Mouse (Mus musculus) E14TG2a.4 (cell line): ENCODE measurements at regions not wholly inside any gene's neighbourhood (a gene's known extent, or its start where the extent isn't known, plus 50 kb on each side); places are given as distances from the start of the nearest gene placed in this dataset.
"Not testable (repeated sequence)": the region's sequence is repeated elsewhere in the genome, so short reads cannot be mapped to it uniquely, and the experiment has no call there.

Source experiments
- CTCF ChIP-seq: conservative IDR thresholded peaks from 2 replicates; pipeline ENCODE4 v1.5.1; 2014; ENCODE audit warnings: low read length
- NANOG ChIP-seq: IDR thresholded peaks from 2 replicates; pipeline ENCODE4 v1.6.1; 2014; ENCODE audit warnings: borderline replicate concordance, low read length, mixed read lengths
- POU5F1 ChIP-seq: IDR thresholded peaks from 2 replicates; pipeline ENCODE4 v1.6.1; 2014; ENCODE audit warnings: low read length, borderline replicate concordance

DNA sequence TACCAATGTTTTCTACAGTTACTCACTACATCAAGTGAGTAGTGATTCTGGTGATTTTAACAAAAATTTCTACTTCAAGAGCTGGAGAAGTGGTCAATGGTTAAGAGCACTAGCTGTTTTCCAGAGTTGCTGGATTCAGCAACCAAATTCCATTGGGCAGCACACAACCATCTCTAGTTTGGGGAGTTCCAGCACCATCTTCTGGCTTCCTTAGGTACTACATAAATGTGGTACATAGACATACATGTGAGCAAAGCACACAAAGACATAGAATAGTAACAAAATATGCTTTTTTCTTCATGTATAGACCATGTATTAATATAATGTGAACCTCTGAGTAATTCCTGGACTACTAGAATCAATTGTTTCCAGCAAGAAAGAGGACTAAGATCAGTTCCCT lies 1396.3 kb upstream of the Tacstd2 start:
- TF ChIP-seq CTCF, result peak; percentile 30
- not testable (repeated sequence) for TF ChIP-seq POU5F1, NANOG
